Mouse (Mus musculus) ZHBTc4 (cell line): Measurements from ENCODE around the gene Trak2.
"Not testable (repeated sequence)": the region's sequence is repeated elsewhere in the genome, so short reads cannot be mapped to it uniquely, and the experiment has no call there.

ENCODE experiments used
- DNase-seq: peaks from one replicate; pipeline ENCODE4 v3.0.0-alpha.2; 2011; ENCODE audit warnings: low read depth, low spot score

Gene Trak2

GRCm38 (mm10) chr1:58973366-58974221 lies at the start of gene Trak2, which contains the start of gene Stradb:
TSS of gene Trak2 (minus strand) at chr1:58973430.
TSS of gene Stradb (plus strand) at chr1:58973522.
- peak; percentile 98 for DNase-seq

- no peak for DNase-seq
Measured at GRCm38 (mm10) chr1:59021556-59021955, 48.3 kb upstream of the Trak2 start.

- DNase-seq, result peak; percentile 36
Measured at GRCm38 (mm10) chr1:59009250-59009649, 36.0 kb upstream of the Trak2 start.

GRCm38 (mm10) chr1:58995313-58995712 lies 22.1 kb upstream of the Trak2 start:
- no peak for DNase-seq

- no peak for DNase-seq
Measured at GRCm38 (mm10) chr1:58993723-58994122, 20.5 kb upstream of the Trak2 start.

- peak; percentile 8 for DNase-seq
Measured at GRCm38 (mm10) chr1:58993144-58993543, 19.9 kb upstream of the Trak2 start.

GRCm38 (mm10) chr1:58984586-58984985 lies 11.4 kb upstream of the Trak2 start:
- no peak for DNase-seq

- DNase-seq, result no peak
Measured at GRCm38 (mm10) chr1:58982276-58982675, 9.0 kb upstream of the Trak2 start.

GRCm38 (mm10) chr1:58972851-58973365 lies 322 bp downstream of the Trak2 start:
- no peak for DNase-seq

GRCm38 (mm10) chr1:58971097-58971496 lies 2.1 kb downstream of the Trak2 start:
- no peak for DNase-seq

- no peak for DNase-seq
Measured at GRCm38 (mm10) chr1:58970054-58970453, 3.2 kb downstream of the Trak2 start.

- no peak for DNase-seq
Measured at GRCm38 (mm10) chr1:58967534-58967933, 5.7 kb downstream of the Trak2 start.

- DNase-seq, result no peak
Measured at GRCm38 (mm10) chr1:58962865-58963264, 10.4 kb downstream of the Trak2 start.

- no peak for DNase-seq
Measured at GRCm38 (mm10) chr1:58962418-58962817, 10.8 kb downstream of the Trak2 start.

GRCm38 (mm10) chr1:58961152-58961893 lies 11.9 kb downstream of the Trak2 start:
- DNase-seq, result peak; percentile 72

- no peak for DNase-seq
Measured at GRCm38 (mm10) chr1:58959682-58960081, 13.5 kb downstream of the Trak2 start.

GRCm38 (mm10) chr1:58958789-58959526 lies 14.3 kb downstream of the Trak2 start:
- not testable (repeated sequence) for DNase-seq

- peak; percentile 90 for DNase-seq
Measured at GRCm38 (mm10) chr1:58957931-58958330, 15.3 kb downstream of the Trak2 start.

GRCm38 (mm10) chr1:58956229-58956628 lies 17.0 kb downstream of the Trak2 start:
- DNase-seq, result no peak

GRCm38 (mm10) chr1:58955716-58956115 lies 17.5 kb downstream of the Trak2 start:
- no peak for DNase-seq

GRCm38 (mm10) chr1:58954578-58955410 lies 18.4 kb downstream of the Trak2 start:
- DNase-seq, result no peak
